Mouse (Mus musculus) midbrain, embryonic 10.5 days (tissue): Measurements from ENCODE around the gene Fhl3. TPM values are rescaled to one million over a fixed set of nuclear protein-coding genes. Genes with fewer than 3 reads are reported as not detected.
A peak's percentile ranks its signal among the peaks of the same experiment; 100 is the strongest.

Experiments
- DNase-seq: peaks from one replicate; pipeline ENCODE4 v3.0.0-alpha.2; 2017; ENCODE audit warnings: low spot score
- H3K27ac ChIP-seq: fragments of 300-500 bp; sonication (generic); replicated peaks from 2 replicates; pipeline ENCODE4 v1.5.1; 2016; ENCODE audit warnings: mild to moderate bottlenecking
- H3K27me3 ChIP-seq: fragments of 300-500 bp; sonication (generic); 2 replicates; pipeline ENCODE4 v1.6.1; 2016; ENCODE audit warnings: low read depth, mild to moderate bottlenecking; ENCODE audit not compliant: poor library complexity, severe bottlenecking
- H3K36me3 ChIP-seq: fragments of 300-500 bp; sonication (generic); 2 replicates; pipeline ENCODE4 v1.6.1; 2016; ENCODE audit warnings: mild to moderate bottlenecking, moderate library complexity
- H3K4me1 ChIP-seq: fragments of 300-500 bp; sonication (generic); 2 replicates; pipeline ENCODE4 v1.6.1; 2016
- H3K4me3 ChIP-seq: fragments of 300-500 bp; sonication (generic); 2 replicates; pipeline ENCODE4 v1.5.1; 2016; ENCODE audit warnings: mild to moderate bottlenecking, moderate library complexity
- H3K9me3 ChIP-seq: fragments of 300-500 bp; sonication (generic); replicated peaks from 2 replicates; pipeline ENCODE4 v1.6.1; 2016; ENCODE audit warnings: mild to moderate bottlenecking
- WGBS: fragments of 180-500 bp; shearing (Covaris S2); methylation state at CpG from one replicate; pipeline ENCODE4 v1.1.7; 2016; 5-methylcytosine and 5-hydroxymethylcytosine counted together
- polyA plus RNA-seq: library from polyadenylated mRNA; unstranded; fragments of >200 nt; fragmentation: Nextera tagmentation; extraction: Ambion mirVana; gene quantifications from 2 replicates; pipeline ENCODE4 v1.2.1, GENCODE M21; 2016

The Fhl3 gene
- polyA plus RNA-seq, 1 experiment from 2014 or later, result 4.6 TPM

DNA sequence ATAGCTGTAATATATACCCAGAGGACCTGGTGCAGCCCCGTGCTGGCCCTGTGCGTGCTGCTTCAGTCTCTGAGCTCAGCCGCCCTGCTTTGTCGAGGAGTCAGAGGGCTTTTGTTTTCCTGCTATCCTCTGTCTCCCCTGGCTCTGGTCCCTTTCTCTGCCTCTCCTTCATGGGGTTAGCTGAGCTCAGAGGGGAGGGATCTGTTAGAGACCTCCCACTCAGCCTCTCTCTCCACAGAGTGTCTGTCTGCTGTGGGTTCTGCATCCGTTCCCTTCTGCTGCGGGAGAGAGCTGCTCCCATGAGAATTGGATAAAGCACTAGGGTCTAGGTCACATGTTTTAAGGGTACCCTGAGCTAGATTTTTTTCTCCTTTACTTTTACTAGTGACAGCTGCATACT, 25.6 kb downstream of the Fhl3 start:
- Histone ChIP-seq H3K36me3 (peaks cover 100% of the 10 kb centered on the region), H3K27me3 (no peaks in the 10 kb centered on the region), H3K4me3 (no peak overlapping the region), H3K4me1 (no peaks in the 10 kb centered on the region), H3K27ac (no peak overlapping the region), H3K9me3 (no peaks in the 10 kb centered on the region)
- 84% methylated on average over 6 of the region's 6 CpGs for WGBS
- no peak for DNase-seq

GRCm38 (mm10) chr4:124736952-124737351, 36.5 kb downstream of the Fhl3 start:
- Histone ChIP-seq H3K27ac (no peak overlapping the region), H3K27me3 (no peaks in the 10 kb centered on the region), H3K4me1 (peaks cover 21% of the 10 kb centered on the region), H3K36me3 (peaks cover 23% of the 10 kb centered on the region), H3K9me3 (no peaks in the 10 kb centered on the region), H3K4me3 (no peak overlapping the region)
- WGBS, result 80% methylated on average over 2 of the region's 2 CpGs
- no peak for DNase-seq

DNA sequence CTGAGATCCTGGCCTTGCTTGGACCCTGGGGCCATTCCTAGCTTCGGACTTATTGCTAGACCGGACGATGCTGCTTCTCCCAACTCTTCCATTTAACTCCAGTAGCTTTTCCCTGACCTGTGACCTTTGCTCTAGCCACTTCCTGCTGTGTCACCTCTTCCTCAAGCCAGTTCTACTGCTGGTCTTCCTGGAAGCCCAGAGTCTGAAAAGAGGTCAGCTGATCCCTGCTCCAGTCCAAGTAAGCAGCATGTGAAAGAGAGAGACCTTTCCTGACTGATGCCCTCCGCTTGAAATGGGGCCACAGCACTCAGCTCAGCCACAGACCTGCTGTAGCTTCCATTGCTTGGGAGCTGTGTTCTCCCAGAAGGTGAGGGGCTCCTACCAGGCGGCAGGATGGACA, 37.0 kb downstream of the Fhl3 start:
- no peak overlapping the region for H3K4me3 ChIP-seq
- H3K9me3 ChIP-seq, result no peaks in the 10 kb centered on the region
- WGBS, result 74% methylated on average over 5 of the region's 5 CpGs
- H3K27me3 ChIP-seq, result no peaks in the 10 kb centered on the region
- peaks cover 18% of the 10 kb centered on the region for H3K36me3 ChIP-seq
- no peak for DNase-seq
- H3K4me1 ChIP-seq, result peaks cover 26% of the 10 kb centered on the region
- H3K27ac ChIP-seq, result no peak overlapping the region

GRCm38 (mm10) chr4:124738013-124738412, 37.5 kb downstream of the Fhl3 start:
- Histone ChIP-seq H3K4me3 (no peak overlapping the region), H3K27me3 (no peaks in the 10 kb centered on the region), H3K27ac (no peak overlapping the region), H3K9me3 (no peaks in the 10 kb centered on the region), H3K36me3 (peaks cover 12% of the 10 kb centered on the region), H3K4me1 (peaks cover 27% of the 10 kb centered on the region)
- WGBS, result 77% methylated on average over 4 of the region's 4 CpGs
- no peak for DNase-seq

- Histone ChIP-seq H3K9me3 (no peaks in the 10 kb centered on the region), H3K36me3 (peaks cover 5% of the 10 kb centered on the region), H3K27ac (no peak overlapping the region), H3K4me3 (no peak overlapping the region), H3K4me1 (peaks cover 27% of the 10 kb centered on the region), H3K27me3 (no peaks in the 10 kb centered on the region)
- DNase-seq, result no peak
- 64% methylated on average over 1 of the region's 1 CpGs for WGBS
These were observed 38.3 kb downstream of the Fhl3 start for GRCm38 (mm10) chr4:124738783-124739182.

GRCm38 (mm10) chr4:124741376-124742343, 41.2 kb downstream of the Fhl3 start, which contains the start of gene Inpp5b:
Inpp5b (plus strand) TSS chr4:124741850.
- Histone ChIP-seq H3K4me3 (peak within 1 kb of the TSS; percentile 62), H3K36me3 (no peaks in the 10 kb centered on the region), H3K27ac (peak within 1 kb of the TSS; percentile 85), H3K4me1 (peaks cover 24% of the 10 kb centered on the region), H3K27me3 (no peaks in the 10 kb centered on the region), H3K9me3 (no peaks in the 10 kb centered on the region)
- WGBS, result 22% methylated on average over 25 of the region's 25 CpGs
- DNase-seq, result peak; percentile 76

- WGBS, result 88% methylated on average over 11 of the region's 11 CpGs
- no peaks in the 10 kb centered on the region for H3K36me3 ChIP-seq
- no peak overlapping the region for H3K27ac ChIP-seq
- H3K4me3 ChIP-seq, result no peak overlapping the region
- no peak for DNase-seq
- peaks cover 5% of the 10 kb centered on the region; the same call in 1 of the 2 replicates for H3K27me3 ChIP-seq
- H3K9me3 ChIP-seq, result no peaks in the 10 kb centered on the region
- peaks cover 16% of the 10 kb centered on the region for H3K4me1 ChIP-seq
These were observed 42.3 kb downstream of the Fhl3 start for GRCm38 (mm10) chr4:124742839-124743238.

- no peaks in the 10 kb centered on the region for H3K9me3 ChIP-seq
- no peak overlapping the region for H3K4me3 ChIP-seq
- H3K27ac ChIP-seq, result no peak overlapping the region
- no peaks in the 10 kb centered on the region for H3K36me3 ChIP-seq
- 83% methylated on average over 7 of the region's 7 CpGs for WGBS
- peaks cover 16% of the 10 kb centered on the region for H3K4me1 ChIP-seq
- DNase-seq, result no peak
- H3K27me3 ChIP-seq, result peaks cover 28% of the 10 kb centered on the region
These were observed 46.1 kb downstream of the Fhl3 start for GRCm38 (mm10) chr4:124746577-124746976.

DNA sequence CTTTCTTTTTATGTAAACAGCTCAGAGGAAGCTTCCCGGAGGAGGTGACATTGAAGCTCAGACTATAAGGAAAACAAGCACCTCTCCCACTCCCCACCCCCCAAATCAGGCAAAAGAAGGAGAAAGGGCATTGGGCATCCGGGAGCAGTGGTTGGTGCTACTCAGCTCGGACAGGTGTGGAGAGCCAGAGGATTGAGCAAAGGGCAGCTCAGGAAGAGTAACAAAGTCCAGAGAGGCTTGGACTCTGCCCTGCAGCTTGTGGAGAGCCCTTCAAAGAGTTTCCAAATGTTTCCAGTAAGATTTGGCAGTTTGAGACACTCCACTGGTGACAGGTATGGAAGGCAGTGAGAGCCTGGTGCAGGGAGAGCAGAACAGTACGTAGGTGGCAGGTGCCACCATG, 47.4 kb downstream of the Fhl3 start:
- no peak for DNase-seq
- Histone ChIP-seq H3K27me3 (peaks cover 28% of the 10 kb centered on the region), H3K4me3 (no peak overlapping the region), H3K36me3 (no peaks in the 10 kb centered on the region), H3K4me1 (peaks cover 19% of the 10 kb centered on the region), H3K27ac (no peak overlapping the region), H3K9me3 (no peaks in the 10 kb centered on the region)
- 54% methylated on average over 4 of the region's 4 CpGs for WGBS

DNA sequence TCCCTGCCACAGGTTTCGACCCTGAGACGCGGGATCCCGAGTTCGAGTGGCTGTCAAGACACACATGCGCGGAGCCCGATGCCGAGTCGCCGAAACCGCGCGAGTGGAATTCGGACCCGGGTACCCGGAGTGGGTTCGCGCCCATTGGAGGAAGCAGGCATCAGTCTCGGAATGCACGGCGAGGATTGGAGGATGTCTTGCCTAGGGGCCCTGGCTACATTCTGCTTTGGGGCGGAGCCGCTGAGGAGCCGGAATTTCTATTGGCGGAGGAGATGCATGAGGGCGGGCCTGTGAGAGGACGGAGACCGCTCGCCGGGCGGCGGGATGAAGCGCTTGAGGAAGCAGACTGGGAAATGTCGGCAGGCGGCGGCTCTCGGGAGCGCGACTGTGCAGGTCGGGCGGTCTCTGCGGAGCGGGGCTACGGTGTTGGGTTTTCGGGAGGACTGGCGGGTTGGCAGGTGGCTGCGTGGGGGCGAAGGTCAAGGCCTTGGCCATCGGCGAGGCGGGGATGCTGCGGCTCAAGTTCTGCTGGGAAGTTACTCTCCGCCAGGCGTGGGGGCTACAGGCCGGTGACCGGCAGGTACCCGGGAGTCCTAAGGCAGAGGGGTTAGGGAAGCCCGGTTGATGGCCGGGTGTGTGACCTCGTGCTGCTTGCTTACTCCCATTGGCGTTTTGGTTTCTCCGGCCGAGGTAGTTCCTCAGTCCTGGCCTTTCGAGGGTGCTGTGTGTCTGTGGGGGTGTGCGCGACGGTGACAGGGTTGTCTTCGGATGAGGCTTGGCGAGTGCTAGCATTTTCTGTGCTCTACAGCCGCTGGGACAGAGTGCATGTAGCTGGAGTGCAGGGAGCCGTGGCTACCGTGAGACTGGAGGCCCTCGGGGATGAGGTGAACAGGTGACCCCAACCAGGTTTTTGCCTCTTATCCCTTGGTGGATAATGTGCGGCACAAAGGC, 51.1 kb downstream of the Fhl3 start:
- H3K27me3 ChIP-seq, result peaks cover 28% of the 10 kb centered on the region
- WGBS, result under 1% methylated on average over 75 of the region's 75 CpGs
- peak; percentile 97 for DNase-seq
- H3K4me3 ChIP-seq, result peak overlapping the region; percentile 71
- no peaks in the 10 kb centered on the region for H3K36me3 ChIP-seq
- H3K27ac ChIP-seq, result peak overlapping the region; percentile 80
- peaks cover 43% of the 10 kb centered on the region for H3K4me1 ChIP-seq
- no peaks in the 10 kb centered on the region for H3K9me3 ChIP-seq

DNA sequence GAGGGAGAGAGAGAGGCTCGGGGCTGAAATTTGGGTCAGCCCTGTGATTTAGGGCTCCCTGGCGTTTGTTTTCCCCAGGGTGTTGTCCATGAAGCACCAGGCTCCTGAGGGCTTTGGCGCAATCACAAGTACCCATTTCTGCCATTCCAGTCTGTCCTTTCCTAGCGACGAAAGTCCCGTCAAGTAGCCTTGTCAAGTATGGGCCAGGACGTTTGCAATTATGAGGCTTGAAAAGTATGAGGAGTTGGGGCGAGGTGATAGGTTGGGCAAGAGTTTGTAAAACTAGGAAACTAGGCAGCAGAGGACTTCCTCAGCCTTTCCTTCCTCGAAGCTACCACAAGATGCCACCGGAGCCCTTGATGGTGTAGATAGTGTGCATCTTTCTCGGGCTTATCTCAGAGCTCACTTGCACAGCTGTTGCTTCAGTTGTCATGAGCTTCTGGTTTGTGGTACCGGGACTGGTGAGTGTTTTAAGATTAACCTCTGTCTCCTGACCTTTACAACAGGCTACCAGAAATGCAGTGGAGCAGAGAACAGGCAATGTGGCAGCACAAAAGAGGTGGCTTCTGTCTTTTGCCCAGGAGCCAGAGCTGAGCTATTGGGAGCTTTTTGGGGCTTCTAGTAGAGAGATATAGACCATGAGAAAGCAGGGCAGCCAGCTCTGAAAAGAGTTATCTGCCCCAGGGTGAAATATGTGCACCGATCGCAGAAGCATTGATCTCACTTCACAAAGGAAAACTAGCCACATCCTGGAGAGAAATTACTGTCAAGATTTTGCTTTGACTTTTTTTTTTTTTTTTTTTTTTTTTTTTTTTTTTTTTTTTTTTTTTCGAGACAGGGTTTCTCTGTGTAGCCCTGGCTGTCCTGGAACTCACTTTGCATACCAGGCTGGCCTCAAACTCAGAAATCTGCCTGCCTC, 52.0 kb downstream of the Fhl3 start:
- peak; percentile 30 for DNase-seq
- no peaks in the 10 kb centered on the region for H3K36me3 ChIP-seq
- no peaks in the 10 kb centered on the region for H3K9me3 ChIP-seq
- H3K4me1 ChIP-seq, result peaks cover 43% of the 10 kb centered on the region
- WGBS, result 18% methylated on average over 14 of the region's 15 CpGs
- peaks cover 26% of the 10 kb centered on the region for H3K27me3 ChIP-seq
- peak overlapping the region; percentile 71 for H3K4me3 ChIP-seq
- peak overlapping the region; percentile 80 for H3K27ac ChIP-seq

GRCm38 (mm10) chr4:124755526-124755925, 55.0 kb downstream of the Fhl3 start:
- DNase-seq, result no peak
- Histone ChIP-seq H3K9me3 (no peaks in the 10 kb centered on the region), H3K4me3 (no peak overlapping the region), H3K27me3 (peaks cover 1% of the 10 kb centered on the region; the same call in 1 of the 2 replicates), H3K36me3 (peaks cover 4% of the 10 kb centered on the region; the same call in 1 of the 2 replicates), H3K27ac (no peak overlapping the region), H3K4me1 (peaks cover 41% of the 10 kb centered on the region)
- 85% methylated on average over 7 of the region's 7 CpGs for WGBS
